Mouse (Mus musculus) sigmoid colon, adult 10 weeks (tissue): Measurements from ENCODE around the gene Olfr10. TPM values are rescaled to one million over a fixed set of nuclear protein-coding genes. Genes with fewer than 3 reads are reported as not detected.

Experiments used
- polyA plus RNA-seq: library from polyadenylated mRNA; stranded (reverse); fragments of 350-450 nt; fragmentation: Illumina TruSeq; extraction: RNeasy Lipid Tissue Mini Kit (QIAGEN cat#74804); gene quantifications from one replicate; pipeline ENCODE4 v1.2.3, GENCODE M21; 2014; ENCODE audit warnings: low read depth, low replicate concordance

Gene Olfr10
- polyA plus RNA-seq, result not detected

GRCm38 (mm10) chr11:49304441-49304840, at the start of gene Olfr10:
Gene Olfr10, plus strand, starts transcription at chr11:49304741.

GRCm38 (mm10) chr11:49278222-49278621, 26.3 kb upstream of the Olfr10 start, which contains the start of gene Olfr1393:
Gene Olfr1393, plus strand, starts transcription at chr11:49278304.

GRCm38 (mm10) chr11:49284982-49285381, 19.6 kb upstream of the Olfr10 start, which contains the start of gene Olfr1392:
Gene Olfr1392, plus strand, starts transcription at chr11:49285282.

GRCm38 (mm10) chr11:49322442-49322841, 17.9 kb downstream of the Olfr10 start, which contains the start of gene Olfr1391:
Gene Olfr1391, plus strand, starts transcription at chr11:49322742.

DNA sequence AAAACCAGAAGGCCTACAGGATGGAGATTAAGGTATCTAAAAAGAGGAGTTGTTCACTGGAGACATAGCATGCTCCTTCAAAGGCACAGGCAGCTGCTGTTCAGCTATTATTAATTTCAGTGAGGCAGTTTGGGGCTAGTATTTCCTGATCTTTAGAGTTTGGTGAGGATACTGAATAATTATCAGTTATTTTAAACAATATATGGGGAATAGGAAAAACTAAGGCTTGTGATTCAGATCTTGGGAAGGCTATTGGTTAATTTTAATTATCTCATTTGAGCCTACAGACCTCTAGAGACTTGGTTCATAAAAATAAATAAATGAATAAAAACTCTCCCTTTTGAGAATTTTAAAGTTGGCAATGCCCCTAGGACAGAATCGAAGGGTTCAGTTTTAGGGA, 30.3 kb downstream of the Olfr10 start, which contains the start of gene Olfr1390:
TSS of gene Olfr1390 (plus strand) at position 301 of the 400 bp plus-strand sequence.

Other genes starting within 250 kb of the Olfr10 start
- gene Tgtp2, start 240.5 kb upstream of the Olfr10 start, polyA plus RNA-seq, result 13.2 TPM
- 19.4 TPM for gene Ifi47, start 228.2 kb upstream of the Olfr10 start, polyA plus RNA-seq
- 0.16 TPM for gene Olfr1396, start 189.9 kb upstream of the Olfr10 start, polyA plus RNA-seq
- not detected for gene Olfr1395, start 162.5 kb upstream of the Olfr10 start, polyA plus RNA-seq
- gene Olfr1394, start 150.4 kb upstream of the Olfr10 start, polyA plus RNA-seq, result not detected
- gene Btnl9, start 117.6 kb upstream of the Olfr10 start, polyA plus RNA-seq, result 4.3 TPM
- gene Zfp62, start 101.4 kb upstream of the Olfr10 start, polyA plus RNA-seq, result 137 TPM
- gene Mgat1, start 60.5 kb upstream of the Olfr10 start, polyA plus RNA-seq, result 26.3 TPM
- not detected for gene Olfr1393, start 26.4 kb upstream of the Olfr10 start, polyA plus RNA-seq
- not detected for gene Olfr1392, start 19.5 kb upstream of the Olfr10 start, polyA plus RNA-seq
- gene Olfr1391, start 18.0 kb downstream of the Olfr10 start, polyA plus RNA-seq, result not detected
- gene Olfr1390, start 30.4 kb downstream of the Olfr10 start, polyA plus RNA-seq, result not detected
- not detected for gene Olfr1389, start 118.3 kb downstream of the Olfr10 start, polyA plus RNA-seq
- not detected for gene Olfr1388, start 131.9 kb downstream of the Olfr10 start, polyA plus RNA-seq
- not detected for gene Olfr1387, start 150.6 kb downstream of the Olfr10 start, polyA plus RNA-seq
- not detected for gene Olfr1386, start 160.3 kb downstream of the Olfr10 start, polyA plus RNA-seq
- not detected for gene Olfr1385, start 184.3 kb downstream of the Olfr10 start, polyA plus RNA-seq
- not detected for gene Olfr1384, start 202.0 kb downstream of the Olfr10 start, polyA plus RNA-seq
- not detected for gene Olfr1383, start 214.9 kb downstream of the Olfr10 start, polyA plus RNA-seq
- gene Olfr1382, start 223.5 kb downstream of the Olfr10 start, polyA plus RNA-seq, result not detected
- not detected for gene Olfr1381, start 238.7 kb downstream of the Olfr10 start, polyA plus RNA-seq